Mouse (Mus musculus): ENCODE results near the gene Hdac9. TPM values are rescaled to one million over a fixed set of nuclear protein-coding genes. Genes with fewer than 3 reads are reported as not detected.

The Hdac9 gene
- total and polyA plus RNA-seq, 3 experiments = 0.03 to 0.19 TPM; not detected in 1

- Histone ChIP-seq H3K36me3 (ENCODE audit: control insufficient read depth in 1 of 2, insufficient read depth in 2 of 2, low read length in 2 of 2) (no peaks in the 10 kb centered on the region), H3K4me1 (ENCODE audit: control insufficient read depth in 1 of 2, insufficient read depth in 2 of 2, low read length in 2 of 2) (no peaks in the 10 kb centered on the region), H3K9me3 (replicated peaks; ENCODE audit: insufficient read depth, low read length) (no peaks in the 10 kb centered on the region), H3K27me3 (ENCODE audit: control insufficient read depth in 1 of 2, insufficient read depth in 2 of 2, low read length in 2 of 2) (no peaks in the 10 kb centered on the region), H3K79me2 (ENCODE audit: control insufficient read depth, insufficient read depth, low read length, poor library complexity) (no peaks in the 10 kb centered on the region), H3K27ac (ENCODE audit: control insufficient read depth, low read depth, low read length) (no peak overlapping the region), H3K4me3 (ENCODE audit: control insufficient read depth in 1 of 2, insufficient read depth in 1 of 2, low read depth in 2 of 2, low read length in 2 of 2) (no peak overlapping the region), H3K9ac (ENCODE audit: control insufficient read depth, low read depth, low read length, poor library complexity, severe bottlenecking) (no peak overlapping the region)
- DNase-seq (ENCODE audit: low read depth, low spot score) = no peak
- TF ChIP-seq MXI1 (IDR thresholded peaks at IDR 0.05; ENCODE audit: low read depth, low read length) (no peak), CHD1 (IDR thresholded peaks at IDR 0.05; ENCODE audit: low read depth, low read length) (no peak), ZKSCAN1 (IDR thresholded peaks at IDR 0.05; ENCODE audit: low read depth, low read length) (no peak), TBP (IDR thresholded peaks at IDR 0.05; ENCODE audit: low read depth, low read length) (no peak), POLR2A (IDR thresholded peaks at IDR 0.05; ENCODE audit: control insufficient read depth in 1 of 2, insufficient read depth in 1 of 2, low read depth in 1 of 2, low read length in 2 of 2, poor library complexity in 1 of 2) (no peak), ZC3H11A (IDR thresholded peaks at IDR 0.05; ENCODE audit: low read depth, low read length) (no peak), MAX (IDR thresholded peaks at IDR 0.05; ENCODE audit: low read length) (no peak), POLR2AphosphoS2 (IDR thresholded peaks at IDR 0.05; ENCODE audit: low read length) (no peak), RAD21 (IDR thresholded peaks at IDR 0.05; ENCODE audit: low read depth, low read length) (no peak), USF1 (IDR thresholded peaks at IDR 0.05; ENCODE audit: low read depth, low read length) (no peak), UBTF (IDR thresholded peaks at IDR 0.05; ENCODE audit: borderline replicate concordance, insufficient read depth, low read depth, low read length) (no peak), ZNF384 (IDR thresholded peaks at IDR 0.05; ENCODE audit: low read depth, low read length) (no peak), CTCF (IDR thresholded peaks at IDR 0.05 in 2 of 3, conservative IDR thresholded peaks at IDR 0.05 in 1 of 3; ENCODE audit: control insufficient read depth in 1 of 3, insufficient read depth in 1 of 3, low read depth in 2 of 3, low read length in 3 of 3, poor library complexity in 1 of 3, severe bottlenecking in 1 of 3) (no peak)
Measured at GRCm38 (mm10) chr12:34113336-34113735, 803.6 kb downstream of the Hdac9 start.

DNA sequence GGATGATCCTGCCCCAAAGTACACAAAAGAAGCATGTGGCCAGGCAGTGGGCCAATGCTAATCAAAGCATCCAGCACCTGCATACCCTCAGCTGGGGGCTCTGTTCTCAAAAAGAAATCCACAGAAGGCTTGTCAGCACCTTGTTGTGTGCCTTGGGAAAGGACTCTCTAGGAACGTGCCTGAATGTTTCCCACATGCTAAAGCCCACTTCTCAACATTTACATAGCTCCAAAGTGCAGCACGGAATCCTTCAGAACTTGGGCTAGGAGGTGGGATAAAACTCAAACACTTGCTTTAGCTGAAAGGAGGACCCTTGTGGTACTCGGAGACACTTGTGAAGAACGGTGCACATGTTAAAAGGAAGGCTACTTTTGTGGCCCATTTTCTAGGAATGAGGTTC, 823.9 kb downstream of the Hdac9 start:
- Histone ChIP-seq H3K27ac (ENCODE audit: control insufficient read depth, low read depth, low read length) (no peak overlapping the region), H3K4me3 (ENCODE audit: control insufficient read depth in 1 of 2, insufficient read depth in 1 of 2, low read depth in 2 of 2, low read length in 2 of 2) (no peak overlapping the region), H3K9ac (ENCODE audit: control insufficient read depth, low read depth, low read length, poor library complexity, severe bottlenecking) (no peak overlapping the region), H3K36me3 (ENCODE audit: control insufficient read depth in 1 of 2, insufficient read depth in 2 of 2, low read length in 2 of 2) (no peaks in the 10 kb centered on the region), H3K27me3 (ENCODE audit: control insufficient read depth in 1 of 2, insufficient read depth in 2 of 2, low read length in 2 of 2) (no peaks in the 10 kb centered on the region), H3K4me1 (ENCODE audit: control insufficient read depth in 1 of 2, insufficient read depth in 2 of 2, low read length in 2 of 2) (no peaks in the 10 kb centered on the region), H3K79me2 (ENCODE audit: control insufficient read depth, insufficient read depth, low read length, poor library complexity) (no peaks in the 10 kb centered on the region), H3K9me3 (replicated peaks; ENCODE audit: insufficient read depth, low read length) (no peaks in the 10 kb centered on the region)
- no peak for TF ChIP-seq GATA1 (IDR thresholded peaks at IDR 0.05; ENCODE audit: low read depth, low read length)
- TF ChIP-seq SMC3 (IDR thresholded peaks at IDR 0.05; ENCODE audit: low read depth, low read length) = no peak
- no peak for TF ChIP-seq ETS1 (IDR thresholded peaks at IDR 0.05; ENCODE audit: low read depth, low read length)
- no peak for TF ChIP-seq POLR2AphosphoS5 (IDR thresholded peaks at IDR 0.05; ENCODE audit: borderline replicate concordance, low read depth, low read length)
- TF ChIP-seq TAL1 (IDR thresholded peaks at IDR 0.05; ENCODE audit: low read length) = no peak
- TF ChIP-seq CHD2 (IDR thresholded peaks at IDR 0.05; ENCODE audit: low read length) = no peak
- no peak for TF ChIP-seq UBTF (IDR thresholded peaks at IDR 0.05; ENCODE audit: borderline replicate concordance, insufficient read depth, low read depth, low read length)
- TF ChIP-seq NELFE (IDR thresholded peaks at IDR 0.05; ENCODE audit: low read depth, low read length) = no peak
- TF ChIP-seq POLR2AphosphoS2 (IDR thresholded peaks at IDR 0.05; ENCODE audit: low read length) = no peak
- no peak for TF ChIP-seq GABPA (IDR thresholded peaks at IDR 0.05; ENCODE audit: low read depth, low read length)
- no peak for TF ChIP-seq MAZ (IDR thresholded peaks at IDR 0.05; ENCODE audit: low read depth, low read length)
- DNase-seq (ENCODE audit: low read depth, low spot score) = no peak
